Mouse (Mus musculus) cerebellum, adult 2 months (tissue): Measurements from ENCODE around the gene Hsd11b1.

Experiments used
- CTCF ChIP-seq: fragments of 200-500 bp; IDR thresholded peaks from 2 replicates; pipeline ENCODE4 v1.5.1; 2011; ENCODE audit warnings: low read depth, mild to moderate bottlenecking, control low read depth, low read length, moderate library complexity, borderline replicate concordance; ENCODE audit not compliant: insufficient read depth
- POLR2A ChIP-seq: fragments of 200-500 bp; IDR thresholded peaks from 2 replicates; pipeline ENCODE4 v1.6.1; 2011; ENCODE audit warnings: low read length, control low read depth, borderline replicate concordance; ENCODE audit not compliant: insufficient read depth

GRCm38 (mm10) chr1:193301216-193302092, 37.6 kb upstream of the Hsd11b1 start:
- TF ChIP-seq CTCF (no peak), POLR2A (no peak)
